8 mouse cellular contexts compared by ENCODE assay signal in genomic region chr15:77799491-77800474, GRCm38 (mm10). TPM values are rescaled to one million over a fixed set of nuclear protein-coding genes. Genes with fewer than 3 reads are reported as not detected.
DNase-seq lines count a peak whose midpoint lies in the region; ATAC-seq and TF ChIP-seq lines count a peak whose summit lies in the region.

No protein-coding gene starts in this region.

- no peaks in the 10 kb centered on the region for H3K9me3 ChIP-seq in kidney, postnatal 0 days (replicated peaks; ENCODE audit: low read length)
- no peaks in the 10 kb centered on the region for H3K9me3 ChIP-seq in hindbrain, embryonic 15.5 days
- H3K9me3 ChIP-seq in neural tube, embryonic 13.5 days: no peaks in the 10 kb centered on the region

- H3K27me3 ChIP-seq in kidney, postnatal 0 days (ENCODE audit: insufficient read depth, low read length): no peaks in the 10 kb centered on the region
- no peaks in the 10 kb centered on the region for H3K27me3 ChIP-seq in hindbrain, embryonic 15.5 days
- H3K27me3 ChIP-seq in neural tube, embryonic 13.5 days: no peaks in the 10 kb centered on the region

- H3K4me3 ChIP-seq in kidney, postnatal 0 days (replicated peaks; ENCODE audit: low read depth, low read length): no peak overlapping the region
- no peak overlapping the region for H3K4me3 ChIP-seq in hindbrain, embryonic 15.5 days
- no peak overlapping the region for H3K4me3 ChIP-seq in neural tube, embryonic 13.5 days

- peak overlapping the region; percentile 1; the same call in 1 of the 2 replicates for H3K4me2 ChIP-seq in kidney, postnatal 0 days (ENCODE audit: low read length)
- H3K4me2 ChIP-seq in hindbrain, embryonic 15.5 days: no peak overlapping the region
- no peak overlapping the region for H3K4me2 ChIP-seq in neural tube, embryonic 13.5 days

- no peak for ATAC-seq in kidney, postnatal 0 days (replicated peaks; ENCODE audit: low FRiP score, low read depth)
- ATAC-seq in hindbrain, embryonic 15.5 days (ENCODE audit: low FRiP score, low read depth): no peak
- ATAC-seq in neural tube, embryonic 13.5 days (ENCODE audit: low read depth): no peak

- peaks cover 66% of the 10 kb centered on the region for H3K36me3 ChIP-seq in kidney, postnatal 0 days (ENCODE audit: insufficient read depth, low read length)
- H3K36me3 ChIP-seq in hindbrain, embryonic 15.5 days: no peaks in the 10 kb centered on the region
- peaks cover 29% of the 10 kb centered on the region for H3K36me3 ChIP-seq in neural tube, embryonic 13.5 days

- H3K4me1 ChIP-seq in kidney, postnatal 0 days (replicated peaks; ENCODE audit: insufficient read depth, low read length): peaks cover 46% of the 10 kb centered on the region
- peaks cover 17% of the 10 kb centered on the region for H3K4me1 ChIP-seq in hindbrain, embryonic 15.5 days (replicated peaks)
- H3K4me1 ChIP-seq in neural tube, embryonic 13.5 days (replicated peaks): peaks cover 36% of the 10 kb centered on the region

- intact Hi-C loops in gastrocnemius, postnatal 14 days (cut with DNase I; ENCODE audit: low total_unique reads): no loop called here

- WGBS in kidney, postnatal 0 days: 74% methylated on average over 8 of the region's 8 CpGs
- WGBS in hindbrain, embryonic 15.5 days: 87% methylated on average over 8 of the region's 8 CpGs
- WGBS in neural tube, embryonic 13.5 days: 88% methylated on average over 8 of the region's 8 CpGs

- no peak for TF ChIP-seq CTCF in kidney, postnatal 0 days (IDR thresholded peaks at IDR 0.05; ENCODE audit: low read depth)

- peak overlapping the region; percentile 86 for H3K27ac ChIP-seq in kidney, postnatal 0 days
- H3K27ac ChIP-seq in hindbrain, embryonic 15.5 days (replicated peaks): peak overlapping the region; percentile 73
- peak overlapping the region; percentile 80 for H3K27ac ChIP-seq in neural tube, embryonic 13.5 days (replicated peaks)

- H3K9ac ChIP-seq in kidney, postnatal 0 days (ENCODE audit: low read depth, low read length): no peak overlapping the region
- H3K9ac ChIP-seq in hindbrain, embryonic 15.5 days: no peak overlapping the region
- H3K9ac ChIP-seq in neural tube, embryonic 13.5 days: peak overlapping the region; percentile 38; the same call in 1 of the 2 replicates

- DNase-seq in kidney, postnatal 0 days (ENCODE audit: low spot score): no peak
- no peak for DNase-seq in kidney, postnatal 36 days
- DNase-seq in ZHBTc4 (ENCODE audit: low read depth, low spot score): peak; percentile 46
- no peak for DNase-seq in right cerebral cortex, adult 18-20 months
- no peak for DNase-seq in gastrocnemius, postnatal 14 days
- DNase-seq in lung, postnatal 25 days (ENCODE audit: low spot score): no peak

RNA-seq across cellular contexts. Expression of gene Myh9, which starts 42.2 kb away (rescaled TPM):
- polyA plus RNA-seq in kidney, postnatal 0 days (2015; fragmentation: Nextera tagmentation; extraction: Ambion mirVana): 52.9 and 57.2 TPM in 2 replicates
- 11.8 and 12.0 TPM in 2 replicates for polyA plus RNA-seq in hindbrain, embryonic 15.5 days (2015; fragmentation: Nextera tagmentation; extraction: Ambion mirVana)
- 12.4 and 15.5 TPM in 2 replicates for polyA plus RNA-seq in neural tube, embryonic 13.5 days (2015; fragmentation: Nextera tagmentation; extraction: Ambion mirVana)
- 100 to 1,000 TPM in 1 of 2 experiments, 10 to 100 TPM in 1; 96.9 to 111 TPM for total RNA-seq in gastrocnemius, postnatal 14 days (2021)

RNA-seq across cellular contexts. Expression of gene Apol8, which starts 43.0 kb away (rescaled TPM):
- polyA plus RNA-seq in kidney, postnatal 0 days (2015; fragmentation: Nextera tagmentation; extraction: Ambion mirVana): not detected in 2 replicates
- polyA plus RNA-seq in hindbrain, embryonic 15.5 days (2015; fragmentation: Nextera tagmentation; extraction: Ambion mirVana): 0.22 and 0.25 TPM in 2 replicates
- not detected in 2 replicates for polyA plus RNA-seq in neural tube, embryonic 13.5 days (2015; fragmentation: Nextera tagmentation; extraction: Ambion mirVana)
- not detected for total RNA-seq in gastrocnemius, postnatal 14 days (2021)
